Mouse (Mus musculus) naive thymus-derived CD4-positive, alpha-beta T cell, adult 2 months (primary cell): ENCODE data around the gene Calm3.

Experiments used
- DNase-seq: peaks from one replicate; pipeline ENCODE4 v3.0.0-alpha.2; 2011; ENCODE audit warnings: low read depth

Gene Calm3

GRCm38 (mm10) chr7:16940292-16940691 lies 16.4 kb upstream of the Calm3 start:
- no peak for DNase-seq

- DNase-seq = no peak
Measured at GRCm38 (mm10) chr7:16938117-16938791, 14.3 kb upstream of the Calm3 start.

GRCm38 (mm10) chr7:16937312-16937711 lies 13.4 kb upstream of the Calm3 start:
- no peak for DNase-seq

- DNase-seq = peak; percentile 81
Measured at GRCm38 (mm10) chr7:16932704-16933577, 9.0 kb upstream of the Calm3 start.

GRCm38 (mm10) chr7:16931968-16932627 lies 8.2 kb upstream of the Calm3 start:
- peak; percentile 93 for DNase-seq

GRCm38 (mm10) chr7:16930850-16931249 lies 6.9 kb upstream of the Calm3 start:
- peak; percentile 86 for DNase-seq

- DNase-seq = no peak
Measured at GRCm38 (mm10) chr7:16928341-16928740, 4.4 kb upstream of the Calm3 start.

- no peak for DNase-seq
Measured at GRCm38 (mm10) chr7:16923283-16924036, 454 bp downstream of the Calm3 start.

GRCm38 (mm10) chr7:16922360-16922973 lies 1.4 kb downstream of the Calm3 start:
- DNase-seq = no peak

- DNase-seq = no peak
Measured at GRCm38 (mm10) chr7:16921881-16922335, 2.0 kb downstream of the Calm3 start.

- no peak for DNase-seq
Measured at GRCm38 (mm10) chr7:16920818-16921791, 2.8 kb downstream of the Calm3 start.

GRCm38 (mm10) chr7:16920150-16920579 lies 3.7 kb downstream of the Calm3 start:
- no peak for DNase-seq

GRCm38 (mm10) chr7:16919395-16920149 lies 4.3 kb downstream of the Calm3 start:
- no peak for DNase-seq

GRCm38 (mm10) chr7:16918670-16919069 lies 5.2 kb downstream of the Calm3 start:
- DNase-seq = no peak

- DNase-seq = no peak
Measured at GRCm38 (mm10) chr7:16918014-16918413, 5.9 kb downstream of the Calm3 start.

GRCm38 (mm10) chr7:16917447-16917846 lies 6.5 kb downstream of the Calm3 start:
- DNase-seq = no peak

- DNase-seq = no peak
Measured at GRCm38 (mm10) chr7:16916342-16917265, 7.3 kb downstream of the Calm3 start.
